Mouse (Mus musculus) ovary, postnatal 14 days (tissue): ENCODE results near the gene Fat3.

Source experiments
- DNase-seq: peaks from one replicate; pipeline ENCODE4 v3.0.0; 2022; ENCODE audit warnings: low spot score

Gene Fat3

GRCm38 (mm10) chr9:16011382-16011781 lies 489.7 kb downstream of the Fat3 start:
- DNase-seq, result no peak

- no peak for DNase-seq
These were observed 493.6 kb downstream of the Fat3 start for GRCm38 (mm10) chr9:16007516-16007915.

- no peak for DNase-seq
These were observed 498.1 kb downstream of the Fat3 start for GRCm38 (mm10) chr9:16002991-16003390.

- no peak for DNase-seq
These were observed 506.3 kb downstream of the Fat3 start for GRCm38 (mm10) chr9:15994762-15995161.

GRCm38 (mm10) chr9:15994177-15994576 lies 506.9 kb downstream of the Fat3 start:
- no peak for DNase-seq

GRCm38 (mm10) chr9:15992158-15992846 lies 508.8 kb downstream of the Fat3 start:
- DNase-seq, result no peak

GRCm38 (mm10) chr9:15978317-15978716 lies 522.8 kb downstream of the Fat3 start:
- no peak for DNase-seq

- no peak for DNase-seq
These were observed 524.0 kb downstream of the Fat3 start for GRCm38 (mm10) chr9:15976959-15977663.

- no peak for DNase-seq
These were observed 525.1 kb downstream of the Fat3 start for GRCm38 (mm10) chr9:15975999-15976398.

GRCm38 (mm10) chr9:15972201-15972600 lies 528.9 kb downstream of the Fat3 start:
- DNase-seq, result no peak

GRCm38 (mm10) chr9:15971393-15971792 lies 529.7 kb downstream of the Fat3 start:
- no peak for DNase-seq

GRCm38 (mm10) chr9:15964198-15964597 lies 536.9 kb downstream of the Fat3 start:
- no peak for DNase-seq

GRCm38 (mm10) chr9:15962886-15963285 lies 538.2 kb downstream of the Fat3 start:
- DNase-seq, result no peak

- no peak for DNase-seq
These were observed 542.8 kb downstream of the Fat3 start for GRCm38 (mm10) chr9:15958224-15958787.

GRCm38 (mm10) chr9:15957816-15958215 lies 543.3 kb downstream of the Fat3 start:
- no peak for DNase-seq

- DNase-seq, result no peak
These were observed 545.8 kb downstream of the Fat3 start for GRCm38 (mm10) chr9:15955147-15955782.

- DNase-seq, result no peak
These were observed 546.8 kb downstream of the Fat3 start for GRCm38 (mm10) chr9:15954338-15954704.

GRCm38 (mm10) chr9:15953585-15954337 lies 547.3 kb downstream of the Fat3 start:
- DNase-seq, result no peak

GRCm38 (mm10) chr9:15948086-15948485 lies 553.0 kb downstream of the Fat3 start:
- no peak for DNase-seq

GRCm38 (mm10) chr9:15944182-15944581 lies 556.9 kb downstream of the Fat3 start:
- DNase-seq, result no peak

GRCm38 (mm10) chr9:15943486-15944153 lies 557.5 kb downstream of the Fat3 start:
- DNase-seq, result no peak

GRCm38 (mm10) chr9:15941818-15942217 lies 559.3 kb downstream of the Fat3 start:
- no peak for DNase-seq
